Mouse (Mus musculus) kidney, embryonic 14.5 days (tissue): ENCODE data around the gene Gm45713. TPM values are rescaled to one million over a fixed set of nuclear protein-coding genes. Genes with fewer than 3 reads are reported as not detected.
A peak's percentile ranks its signal among the peaks of the same experiment; 100 is the strongest.

Experiments
- ATAC-seq: fragments of 200-750 bp; cut with Nextera tagmentation; 2 replicates; pipeline ENCODE4 v1.8.0; 2017; ENCODE audit warnings: moderate number of reproducible peaks, mild to moderate bottlenecking, moderate TSS enrichment, moderate library complexity; ENCODE audit not compliant: low FRiP score, low TSS enrichment
- H3K27ac ChIP-seq: fragments of 300-500 bp; sonication (generic); 2 replicates; pipeline ENCODE4 v1.5.1; 2014; ENCODE audit warnings: low read depth, mild to moderate bottlenecking, low read length, moderate library complexity, mixed read lengths
- H3K27me3 ChIP-seq: fragments of 300-500 bp; sonication (generic); 2 replicates; pipeline ENCODE4 v1.6.1; 2014; ENCODE audit warnings: mild to moderate bottlenecking, low read length; ENCODE audit not compliant: control insufficient read depth, insufficient read depth
- H3K36me3 ChIP-seq: fragments of 300-500 bp; sonication (generic); 2 replicates; pipeline ENCODE4 v1.6.1; 2014; ENCODE audit warnings: low read length, mixed read lengths; ENCODE audit not compliant: control insufficient read depth, insufficient read depth
- H3K4me1 ChIP-seq: fragments of 300-500 bp; sonication (generic); 2 replicates; pipeline ENCODE4 v1.6.1; 2014; ENCODE audit warnings: low read length, mixed read lengths; ENCODE audit not compliant: control insufficient read depth, insufficient read depth
- H3K4me2 ChIP-seq: fragments of 300-500 bp; sonication (generic); replicated peaks from 2 replicates; pipeline ENCODE4 v1.6.1; 2014; ENCODE audit warnings: low read depth, mild to moderate bottlenecking, low read length
- H3K4me3 ChIP-seq: fragments of 300-500 bp; sonication (generic); 2 replicates; pipeline ENCODE4 v1.5.1; 2014; ENCODE audit warnings: mild to moderate bottlenecking, low read length
- H3K9ac ChIP-seq: fragments of 300-500 bp; sonication (generic); 2 replicates; pipeline ENCODE4 v1.6.1; 2014; ENCODE audit warnings: low read depth, mild to moderate bottlenecking, low read length, moderate library complexity
- H3K9me3 ChIP-seq: fragments of 300-500 bp; sonication (generic); 2 replicates; pipeline ENCODE4 v1.6.1; 2016; ENCODE audit warnings: low read length; ENCODE audit not compliant: control insufficient read depth
- WGBS: fragments of 180-500 bp; shearing (Covaris S2); extraction: QIAGEN DNeasy Blood & Tissue Kit; methylation state at CpG from one replicate; pipeline ENCODE4 v1.1.7; 2014; 5-methylcytosine and 5-hydroxymethylcytosine counted together
- polyA plus RNA-seq: library from polyadenylated mRNA; unstranded; fragments of >200 nt; fragmentation: Nextera tagmentation; extraction: Ambion mirVana; gene quantifications from 2 replicates; pipeline ENCODE4 v1.2.1, GENCODE M21; 2014

Gm45713 gene
- polyA plus RNA-seq, 1 experiment from 2014 or later = 0.19 TPM

DNA sequence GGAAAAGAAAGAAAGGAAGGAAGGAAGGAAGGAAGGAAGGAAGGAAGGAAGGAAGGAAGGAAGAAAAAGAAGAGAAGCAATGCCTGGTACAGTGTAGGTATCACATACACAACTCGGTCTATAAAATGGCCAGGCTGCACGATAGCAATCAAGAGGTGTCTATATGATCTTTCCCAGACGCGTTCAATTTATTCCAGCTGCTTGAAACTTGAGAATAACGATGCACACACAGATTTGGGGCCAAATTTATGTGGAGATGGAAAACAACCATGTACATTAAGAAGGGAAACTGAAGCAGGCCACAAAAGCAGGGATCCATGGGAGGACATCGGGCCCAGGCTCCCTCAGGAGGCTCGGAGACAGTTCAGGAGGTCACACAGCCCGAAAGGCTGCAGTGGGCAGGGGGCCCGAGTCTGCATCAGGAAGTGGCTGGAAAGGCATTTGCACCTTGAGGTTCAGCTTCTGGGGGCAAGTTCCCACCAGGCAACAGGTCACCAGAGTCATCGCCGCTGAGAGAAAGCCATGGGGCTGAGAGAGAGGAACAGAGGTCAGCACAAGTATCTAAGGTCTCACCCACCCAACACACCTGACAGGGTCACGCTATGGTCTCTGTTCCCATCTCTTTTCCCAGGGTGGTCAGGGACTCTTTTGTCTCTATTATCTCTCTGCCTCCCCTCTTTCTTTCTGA lies 43.1 kb downstream of the Gm45713 start:
- H3K9me3 ChIP-seq = no peaks in the 10 kb centered on the region
- H3K36me3 ChIP-seq = peaks cover 18% of the 10 kb centered on the region
- H3K27me3 ChIP-seq = no peaks in the 10 kb centered on the region
- no peak overlapping the region for H3K4me3 ChIP-seq
- H3K4me1 ChIP-seq = peaks cover 27% of the 10 kb centered on the region; the same call in 1 of the 2 replicates
- peak overlapping the region; percentile 3; the same call in 1 of the 2 replicates for H3K4me2 ChIP-seq
- no peak for ATAC-seq
- peak overlapping the region; percentile 85 for H3K27ac ChIP-seq
- no peak overlapping the region for H3K9ac ChIP-seq
- 33% methylated on average over 12 of the region's 12 CpGs for WGBS

DNA sequence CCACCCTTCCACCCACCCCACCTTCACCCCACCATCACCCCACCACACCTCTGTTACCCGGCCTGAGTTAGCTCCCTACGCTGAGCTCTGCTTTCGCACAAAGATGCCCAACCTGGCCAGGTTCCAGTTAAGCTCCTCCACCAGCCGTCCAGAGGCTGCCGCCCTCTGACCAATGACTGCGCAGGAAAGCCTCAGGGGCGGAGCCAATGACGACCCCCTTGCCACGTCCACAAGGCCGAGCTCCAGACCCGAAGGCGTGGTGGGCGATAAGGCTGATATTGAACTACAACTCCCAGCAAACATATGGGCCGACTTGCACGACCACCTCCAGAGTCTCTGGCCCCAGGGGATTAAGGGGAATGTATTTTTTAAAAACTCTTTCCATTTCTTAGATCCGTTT lies 44.0 kb downstream of the Gm45713 start, which contains the start of gene Rcn3:
Gene Rcn3 (minus strand): TSS at position 174 of the 400 bp plus-strand sequence.
- Histone ChIP-seq H3K27ac (peak within 1 kb of the TSS; percentile 85), H3K4me3 (peak within 1 kb of the TSS; percentile 58), H3K4me2 (peak within 1 kb of the TSS; percentile 76), H3K9me3 (no peaks in the 10 kb centered on the region), H3K9ac (peak within 1 kb of the TSS; percentile 78), H3K4me1 (peaks cover 27% of the 10 kb centered on the region; the same call in 1 of the 2 replicates), H3K36me3 (peaks cover 25% of the 10 kb centered on the region), H3K27me3 (no peaks in the 10 kb centered on the region)
- WGBS = under 1% methylated on average over 16 of the region's 16 CpGs
- ATAC-seq = peak; percentile 91

DNA sequence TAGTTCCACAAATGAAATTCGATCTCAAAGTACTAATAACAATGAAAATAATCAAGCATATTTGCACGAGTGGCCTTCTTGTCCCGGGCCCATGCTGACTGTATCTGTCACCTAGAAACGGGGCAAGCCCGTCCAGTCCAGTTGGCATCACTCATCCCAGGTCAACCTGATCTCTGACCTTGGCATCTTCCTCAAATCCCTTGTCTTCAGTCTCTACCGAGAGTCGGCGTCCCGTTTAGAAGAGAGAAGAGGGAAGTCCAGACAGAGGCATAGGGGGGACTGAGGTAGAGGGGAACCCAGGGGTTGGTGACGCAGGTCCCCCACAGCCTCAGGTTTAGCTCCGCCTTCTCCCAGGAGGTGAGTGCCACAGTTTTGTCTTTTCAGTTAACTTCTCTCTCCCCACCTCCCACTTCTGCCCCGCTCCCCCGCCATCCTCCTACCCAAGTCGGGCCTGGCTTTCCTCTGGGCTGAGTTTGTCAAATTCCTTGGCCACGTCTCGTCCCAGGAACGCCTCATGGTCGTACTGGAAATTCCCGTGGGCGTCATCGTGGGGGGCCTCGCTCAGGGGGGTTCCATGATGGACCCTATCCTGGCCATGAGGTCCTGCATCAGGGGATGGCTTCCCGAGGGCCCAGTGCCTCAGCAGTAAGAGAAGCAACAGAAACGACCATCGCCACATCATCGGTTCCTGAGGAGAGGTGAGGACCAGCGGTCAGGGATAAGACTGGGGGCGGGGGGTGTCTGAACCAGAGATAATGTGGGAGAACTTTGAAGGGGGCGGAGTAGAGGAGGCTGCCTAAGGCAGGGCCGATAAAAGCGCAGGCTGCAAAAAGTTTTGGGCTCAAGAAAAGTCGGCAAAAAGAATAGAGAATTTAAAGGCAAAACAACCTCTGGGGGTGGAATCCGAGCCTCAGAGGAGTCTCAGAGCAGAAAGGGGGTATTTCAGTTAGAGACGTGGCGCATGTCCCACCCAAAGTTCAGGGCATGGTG lies 44.7 kb downstream of the Gm45713 start:
- no peaks in the 10 kb centered on the region for H3K27me3 ChIP-seq
- peak overlapping the region; percentile 76 for H3K4me2 ChIP-seq
- 9% methylated on average over 35 of the region's 35 CpGs for WGBS
- peak overlapping the region; percentile 83 for H3K27ac ChIP-seq
- H3K9ac ChIP-seq = peak overlapping the region; percentile 78
- H3K4me3 ChIP-seq = peak overlapping the region; percentile 58
- ATAC-seq = peak; percentile 41
- peaks cover 29% of the 10 kb centered on the region for H3K36me3 ChIP-seq
- peaks cover 27% of the 10 kb centered on the region; the same call in 1 of the 2 replicates for H3K4me1 ChIP-seq
- H3K9me3 ChIP-seq = no peaks in the 10 kb centered on the region

DNA sequence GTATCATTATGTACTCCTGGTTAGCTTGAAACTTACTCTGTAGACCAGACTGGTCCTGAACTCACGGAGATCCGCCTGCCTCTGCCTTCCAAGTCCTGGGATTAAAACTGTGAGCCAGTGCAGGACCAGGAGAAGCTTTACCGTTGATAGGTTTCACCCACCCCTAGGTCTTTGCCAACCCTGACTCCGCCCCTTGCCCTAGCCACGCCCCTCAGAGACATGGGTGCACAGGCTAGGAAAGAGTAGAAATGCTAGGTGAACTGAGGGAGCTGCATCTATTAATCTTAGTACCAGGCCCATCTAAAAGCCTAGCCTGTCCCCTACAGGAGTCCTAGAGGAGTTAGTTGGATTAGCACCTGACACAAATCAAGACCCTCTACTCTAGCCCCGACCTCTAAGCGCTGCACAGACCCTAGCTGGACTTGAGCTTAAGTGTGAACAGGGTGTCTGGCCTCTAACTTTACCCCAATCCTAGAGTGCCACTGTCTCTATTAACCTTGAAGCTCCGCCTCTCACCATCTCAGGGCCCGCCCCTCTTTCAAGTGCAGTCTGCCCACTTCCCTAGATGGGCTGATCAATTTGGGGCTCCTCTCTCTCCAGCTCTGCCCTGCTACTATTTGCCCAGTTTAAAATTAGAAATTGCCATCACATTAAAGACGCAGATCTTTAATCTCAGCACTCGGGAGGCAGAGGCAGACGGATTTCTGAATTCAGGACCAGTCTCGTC lies 45.6 kb downstream of the Gm45713 start:
- peak overlapping the region; percentile 58 for H3K4me3 ChIP-seq
- no peak overlapping the region for H3K27ac ChIP-seq
- ATAC-seq = no peak

GRCm38 (mm10) chr7:45088597-45088996 lies 47.4 kb downstream of the Gm45713 start:
- no peak for ATAC-seq
- Histone ChIP-seq H3K36me3 (peaks cover 49% of the 10 kb centered on the region), H3K9me3 (no peaks in the 10 kb centered on the region), H3K27ac (no peak overlapping the region), H3K27me3 (no peaks in the 10 kb centered on the region), H3K4me1 (peaks cover 17% of the 10 kb centered on the region; the same call in 1 of the 2 replicates), H3K4me2 (no peak overlapping the region), H3K9ac (no peak overlapping the region), H3K4me3 (no peak overlapping the region)
- 95% methylated on average over 17 of the region's 17 CpGs for WGBS

More for the DNA sequence above, 45.6 kb downstream of the Gm45713 start:
- H3K9me3 ChIP-seq = no peaks in the 10 kb centered on the region
- peaks cover 34% of the 10 kb centered on the region for H3K36me3 ChIP-seq
- H3K4me2 ChIP-seq = peak overlapping the region; percentile 76; the same call in 1 of the 2 replicates
- H3K9ac ChIP-seq = no peak overlapping the region
- no peaks in the 10 kb centered on the region for H3K27me3 ChIP-seq
- 74% methylated on average over 13 of the region's 13 CpGs for WGBS
- peaks cover 27% of the 10 kb centered on the region; the same call in 1 of the 2 replicates for H3K4me1 ChIP-seq

GRCm38 (mm10) chr7:45086084-45086483 lies 49.9 kb downstream of the Gm45713 start:
- Histone ChIP-seq H3K27ac (no peak overlapping the region), H3K27me3 (no peaks in the 10 kb centered on the region), H3K9me3 (no peaks in the 10 kb centered on the region), H3K4me2 (no peak overlapping the region), H3K9ac (no peak overlapping the region), H3K4me1 (peaks cover 8% of the 10 kb centered on the region; the same call in 1 of the 2 replicates), H3K36me3 (peaks cover 60% of the 10 kb centered on the region), H3K4me3 (no peak overlapping the region)
- no peak for ATAC-seq
- WGBS = 81% methylated on average over 4 of the region's 4 CpGs

- Histone ChIP-seq H3K4me3 (no peak overlapping the region), H3K4me2 (no peak overlapping the region), H3K4me1 (peaks cover 4% of the 10 kb centered on the region; the same call in 1 of the 2 replicates), H3K9ac (no peak overlapping the region), H3K27ac (no peak overlapping the region), H3K36me3 (peaks cover 55% of the 10 kb centered on the region), H3K27me3 (no peaks in the 10 kb centered on the region), H3K9me3 (no peaks in the 10 kb centered on the region)
- no peak for ATAC-seq
- 84% methylated on average over 22 of the region's 22 CpGs for WGBS
These were observed 52.6 kb downstream of the Gm45713 start for GRCm38 (mm10) chr7:45083300-45083890.
